Mouse (Mus musculus) forebrain, embryonic 11.5 days (tissue): Measurements from ENCODE around the gene Skp1a. TPM values are rescaled to one million over a fixed set of nuclear protein-coding genes. Genes with fewer than 3 reads are reported as not detected.

Experiments
- ATAC-seq: fragments of 200-750 bp; cut with Nextera tagmentation; replicated peaks from 2 replicates; pipeline ENCODE4 v1.8.0; 2017; ENCODE audit warnings: moderate TSS enrichment; ENCODE audit not compliant: low FRiP score
- DNase-seq: peaks from one replicate; pipeline ENCODE4 v3.0.0-alpha.2; 2017; ENCODE audit warnings: low spot score
- H3K27ac ChIP-seq: fragments of 300-500 bp; sonication (generic); 2 replicates; pipeline ENCODE4 v1.5.1; 2014; ENCODE audit warnings: low read depth, low read length
- H3K27me3 ChIP-seq: fragments of 300-500 bp; sonication (generic); 2 replicates; pipeline ENCODE4 v1.6.1; 2014; ENCODE audit warnings: mild to moderate bottlenecking, low read length, mixed read lengths; ENCODE audit not compliant: control insufficient read depth, insufficient read depth
- H3K36me3 ChIP-seq: fragments of 300-500 bp; sonication (generic); 2 replicates; pipeline ENCODE4 v1.6.1; 2014; ENCODE audit warnings: mild to moderate bottlenecking, low read length, moderate library complexity, mixed read lengths; ENCODE audit not compliant: control insufficient read depth, insufficient read depth
- H3K4me1 ChIP-seq: fragments of 300-500 bp; sonication (generic); replicated peaks from 2 replicates; pipeline ENCODE4 v1.6.1; 2014; ENCODE audit warnings: low read length, mixed read lengths; ENCODE audit not compliant: control insufficient read depth, insufficient read depth
- H3K4me2 ChIP-seq: fragments of 300-500 bp; sonication (generic); 2 replicates; pipeline ENCODE4 v1.6.1; 2014; ENCODE audit warnings: low read depth, mild to moderate bottlenecking, low read length, moderate library complexity, mixed read lengths; ENCODE audit not compliant: severe bottlenecking
- H3K4me3 ChIP-seq: fragments of 300-500 bp; sonication (generic); 2 replicates; pipeline ENCODE4 v1.5.1; 2014; ENCODE audit warnings: low read depth, low read length
- H3K9ac ChIP-seq: fragments of 300-500 bp; sonication (generic); 2 replicates; pipeline ENCODE4 v1.6.1; 2014; ENCODE audit warnings: low read length
- H3K9me3 ChIP-seq: fragments of 300-500 bp; sonication (generic); 2 replicates; pipeline ENCODE4 v1.6.1; 2016; ENCODE audit warnings: low read length, mixed read lengths; ENCODE audit not compliant: control insufficient read depth
- WGBS: fragments of 180-500 bp; shearing (Covaris S2); extraction: QIAGEN DNeasy Blood & Tissue Kit; methylation state at CpG from one replicate; pipeline ENCODE4 v1.1.7; 2014; 5-methylcytosine and 5-hydroxymethylcytosine counted together
- polyA plus RNA-seq: library from polyadenylated mRNA; unstranded; fragments of >200 nt; fragmentation: Nextera tagmentation; extraction: Ambion mirVana; gene quantifications from 2 replicates; pipeline ENCODE4 v1.2.1, GENCODE M21; 2014

Gene Skp1a
- polyA plus RNA-seq, 1 experiment from 2014 or later, result 927 TPM

- H3K9ac ChIP-seq, result no peak overlapping the region
- WGBS, result 89% methylated on average over 11 of the region's 11 CpGs
These were observed 30.5 kb downstream of the Skp1a start for GRCm38 (mm10) chr11:52262338-52262737.

GRCm38 (mm10) chr11:52264871-52265270, 33.1 kb downstream of the Skp1a start:
- ATAC-seq (no peak), DNase-seq (peak; percentile 39)
- Histone ChIP-seq H3K4me2 (no peak overlapping the region), H3K4me1 (no peaks in the 10 kb centered on the region), H3K27me3 (no peaks in the 10 kb centered on the region), H3K9me3 (no peaks in the 10 kb centered on the region), H3K27ac (no peak overlapping the region), H3K36me3 (no peaks in the 10 kb centered on the region), H3K9ac (no peak overlapping the region), H3K4me3 (no peak overlapping the region)
- 76% methylated on average over 7 of the region's 7 CpGs for WGBS

More at GRCm38 (mm10) chr11:52262338-52262737, 30.5 kb downstream of the Skp1a start:
- no peak for ATAC-seq
- H3K4me3 ChIP-seq, result no peak overlapping the region
- no peaks in the 10 kb centered on the region for H3K4me1 ChIP-seq
- no peaks in the 10 kb centered on the region for H3K36me3 ChIP-seq
- no peaks in the 10 kb centered on the region for H3K9me3 ChIP-seq
- H3K27ac ChIP-seq, result no peak overlapping the region
- no peak for DNase-seq
- no peaks in the 10 kb centered on the region for H3K27me3 ChIP-seq
- no peak overlapping the region for H3K4me2 ChIP-seq

- Histone ChIP-seq H3K9me3 (no peaks in the 10 kb centered on the region), H3K36me3 (no peaks in the 10 kb centered on the region), H3K27ac (no peak overlapping the region), H3K4me3 (no peak overlapping the region), H3K4me2 (no peak overlapping the region), H3K27me3 (no peaks in the 10 kb centered on the region), H3K4me1 (no peaks in the 10 kb centered on the region), H3K9ac (no peak overlapping the region)
- WGBS, result 79% methylated on average over 12 of the region's 12 CpGs
- no peak for ATAC-seq
- peak; percentile 42 for DNase-seq
These were observed 34.0 kb downstream of the Skp1a start for GRCm38 (mm10) chr11:52265616-52266307.

GRCm38 (mm10) chr11:52267271-52267670, 35.5 kb downstream of the Skp1a start:
- H3K9me3 ChIP-seq, result no peaks in the 10 kb centered on the region
- H3K36me3 ChIP-seq, result no peaks in the 10 kb centered on the region
- no peak for ATAC-seq
- DNase-seq, result no peak
- no peak overlapping the region for H3K27ac ChIP-seq
- H3K9ac ChIP-seq, result no peak overlapping the region
- WGBS, result 90% methylated on average over 5 of the region's 5 CpGs
- H3K4me3 ChIP-seq, result no peak overlapping the region
- no peaks in the 10 kb centered on the region for H3K27me3 ChIP-seq
- H3K4me1 ChIP-seq, result no peaks in the 10 kb centered on the region
- H3K4me2 ChIP-seq, result no peak overlapping the region

GRCm38 (mm10) chr11:52268104-52268835, 36.5 kb downstream of the Skp1a start:
- H3K27ac ChIP-seq, result no peak overlapping the region
- H3K4me2 ChIP-seq, result no peak overlapping the region
- H3K4me3 ChIP-seq, result no peak overlapping the region
- ATAC-seq (no peak), DNase-seq (peak; percentile 49)
- H3K36me3 ChIP-seq, result no peaks in the 10 kb centered on the region
- H3K4me1 ChIP-seq, result no peaks in the 10 kb centered on the region
- H3K9me3 ChIP-seq, result no peaks in the 10 kb centered on the region
- no peaks in the 10 kb centered on the region for H3K27me3 ChIP-seq
- WGBS, result 75% methylated on average over 7 of the region's 7 CpGs
- H3K9ac ChIP-seq, result no peak overlapping the region

- no peaks in the 10 kb centered on the region for H3K4me1 ChIP-seq
- H3K36me3 ChIP-seq, result no peaks in the 10 kb centered on the region
- DNase-seq (no peak), ATAC-seq (no peak)
- H3K4me2 ChIP-seq, result no peak overlapping the region
- H3K27me3 ChIP-seq, result no peaks in the 10 kb centered on the region
- no peaks in the 10 kb centered on the region for H3K9me3 ChIP-seq
- no peak overlapping the region for H3K4me3 ChIP-seq
- WGBS, result 93% methylated on average over 6 of the region's 6 CpGs
- H3K27ac ChIP-seq, result no peak overlapping the region
- no peak overlapping the region for H3K9ac ChIP-seq
These were observed 38.0 kb downstream of the Skp1a start for GRCm38 (mm10) chr11:52269841-52270240.

- WGBS, result 85% methylated on average over 8 of the region's 8 CpGs
- H3K4me2 ChIP-seq, result no peak overlapping the region
- no peak overlapping the region for H3K9ac ChIP-seq
- ATAC-seq (no peak), DNase-seq (no peak)
- H3K4me1 ChIP-seq, result no peaks in the 10 kb centered on the region
- no peaks in the 10 kb centered on the region for H3K27me3 ChIP-seq
- no peak overlapping the region for H3K27ac ChIP-seq
- no peak overlapping the region for H3K4me3 ChIP-seq
- no peaks in the 10 kb centered on the region for H3K36me3 ChIP-seq
- H3K9me3 ChIP-seq, result no peaks in the 10 kb centered on the region
These were observed 40.1 kb downstream of the Skp1a start for GRCm38 (mm10) chr11:52271765-52272495.

GRCm38 (mm10) chr11:52272619-52273018, 40.8 kb downstream of the Skp1a start:
- WGBS, result 64% methylated on average over 6 of the region's 6 CpGs
- Histone ChIP-seq H3K9ac (no peak overlapping the region), H3K4me2 (no peak overlapping the region), H3K9me3 (no peaks in the 10 kb centered on the region), H3K27me3 (no peaks in the 10 kb centered on the region), H3K4me1 (no peaks in the 10 kb centered on the region), H3K36me3 (no peaks in the 10 kb centered on the region), H3K4me3 (no peak overlapping the region), H3K27ac (no peak overlapping the region)
- ATAC-seq, result no peak
- DNase-seq, result no peak
